Mouse (Mus musculus): ENCODE measurements around the gene Midn. TPM values are rescaled to one million over a fixed set of nuclear protein-coding genes. Genes with fewer than 3 reads are reported as not detected.

Gene Midn
- polyA plus RNA-seq, 1 experiment, result 26.1 TPM

- 15% methylated on average over 15 of the region's 15 CpGs for WGBS
- DNase-seq, result peak in 1 of 2 experiments; percentile 53
- TF ChIP-seq POLR2A (IDR thresholded peaks at IDR 0.05; ENCODE audit: borderline replicate concordance, insufficient read depth, low read length) (no peak), CTCF (IDR thresholded peaks at IDR 0.05; ENCODE audit: borderline replicate concordance, insufficient read depth, low read depth, low read length) (no peak)
- Histone ChIP-seq H3K4me3 (replicated peaks; ENCODE audit: insufficient read depth, low read depth, low read length) (no peak overlapping the region), H3K4me1 (ENCODE audit: control insufficient read depth, insufficient read depth, low read length) (peaks cover 22% of the 10 kb centered on the region), H3K27me3 (ENCODE audit: control insufficient read depth, insufficient read depth, low read length) (no peaks in the 10 kb centered on the region), H3K27ac (ENCODE audit: insufficient read depth, low read length) (peak overlapping the region; percentile 68)
Observed at GRCm38 (mm10) chr10:80152071-80152872, 4.2 kb downstream of the Midn start.

- no peak overlapping the region for H3K4me3 ChIP-seq (replicated peaks; ENCODE audit: insufficient read depth, low read depth, low read length)
- H3K27ac ChIP-seq (ENCODE audit: insufficient read depth, low read length), result peak overlapping the region; percentile 22; the same call in 1 of the 2 replicates
- peaks cover 19% of the 10 kb centered on the region for H3K4me1 ChIP-seq (ENCODE audit: control insufficient read depth, insufficient read depth, low read length)
- WGBS, result 29% methylated on average over 3 of the region's 3 CpGs
- DNase-seq, result no peak
- no peaks in the 10 kb centered on the region for H3K27me3 ChIP-seq (ENCODE audit: control insufficient read depth, insufficient read depth, low read length)
- TF ChIP-seq CTCF (IDR thresholded peaks at IDR 0.05; ENCODE audit: borderline replicate concordance, insufficient read depth, low read depth, low read length) (no peak), POLR2A (IDR thresholded peaks at IDR 0.05; ENCODE audit: borderline replicate concordance, insufficient read depth, low read length) (no peak)
Observed at GRCm38 (mm10) chr10:80152873-80153260, 4.8 kb downstream of the Midn start.

GRCm38 (mm10) chr10:80153713-80154112, 5.6 kb downstream of the Midn start:
- Histone ChIP-seq H3K27ac (ENCODE audit: insufficient read depth, low read length) (no peak overlapping the region), H3K4me3 (replicated peaks; ENCODE audit: insufficient read depth, low read depth, low read length) (no peak overlapping the region), H3K27me3 (ENCODE audit: control insufficient read depth, insufficient read depth, low read length) (no peaks in the 10 kb centered on the region), H3K4me1 (ENCODE audit: control insufficient read depth, insufficient read depth, low read length) (peaks cover 19% of the 10 kb centered on the region)
- WGBS, result 73% methylated on average over 19 of the region's 19 CpGs
- TF ChIP-seq POLR2A (IDR thresholded peaks at IDR 0.05; ENCODE audit: borderline replicate concordance, insufficient read depth, low read length) (no peak), CTCF (IDR thresholded peaks at IDR 0.05; ENCODE audit: borderline replicate concordance, insufficient read depth, low read depth, low read length) (no peak)
- no peak for DNase-seq

GRCm38 (mm10) chr10:80154384-80154783, 6.3 kb downstream of the Midn start:
- no peak overlapping the region for H3K27ac ChIP-seq (ENCODE audit: insufficient read depth, low read length)
- no peaks in the 10 kb centered on the region for H3K27me3 ChIP-seq (ENCODE audit: control insufficient read depth, insufficient read depth, low read length)
- TF ChIP-seq POLR2A (IDR thresholded peaks at IDR 0.05; ENCODE audit: borderline replicate concordance, insufficient read depth, low read length) (no peak), CTCF (IDR thresholded peaks at IDR 0.05; ENCODE audit: borderline replicate concordance, insufficient read depth, low read depth, low read length) (no peak)
- DNase-seq, result no peak
- 59% methylated on average over 7 of the region's 7 CpGs for WGBS
- no peak overlapping the region for H3K4me3 ChIP-seq (replicated peaks; ENCODE audit: insufficient read depth, low read depth, low read length)
- H3K4me1 ChIP-seq (ENCODE audit: control insufficient read depth, insufficient read depth, low read length), result peaks cover 24% of the 10 kb centered on the region

GRCm38 (mm10) chr10:80155277-80155676, 7.2 kb downstream of the Midn start:
- WGBS, result 9% methylated on average over 1 of the region's 1 CpGs
- Histone ChIP-seq H3K4me3 (replicated peaks; ENCODE audit: insufficient read depth, low read depth, low read length) (no peak overlapping the region), H3K27ac (ENCODE audit: insufficient read depth, low read length) (no peak overlapping the region), H3K4me1 (ENCODE audit: control insufficient read depth, insufficient read depth, low read length) (peaks cover 26% of the 10 kb centered on the region), H3K27me3 (ENCODE audit: control insufficient read depth, insufficient read depth, low read length) (no peaks in the 10 kb centered on the region)
- DNase-seq, result no peak
- TF ChIP-seq POLR2A (IDR thresholded peaks at IDR 0.05; ENCODE audit: borderline replicate concordance, insufficient read depth, low read length) (no peak), CTCF (IDR thresholded peaks at IDR 0.05; ENCODE audit: borderline replicate concordance, insufficient read depth, low read depth, low read length) (no peak)

GRCm38 (mm10) chr10:80156002-80156751, 8.1 kb downstream of the Midn start:
- DNase-seq, result no peak
- no peak overlapping the region for H3K27ac ChIP-seq (ENCODE audit: insufficient read depth, low read length)
- peaks cover 33% of the 10 kb centered on the region for H3K4me1 ChIP-seq (ENCODE audit: control insufficient read depth, insufficient read depth, low read length)
- no peak for TF ChIP-seq POLR2A (IDR thresholded peaks at IDR 0.05; ENCODE audit: borderline replicate concordance, insufficient read depth, low read length)
- no peak for TF ChIP-seq CTCF (IDR thresholded peaks at IDR 0.05; ENCODE audit: borderline replicate concordance, insufficient read depth, low read depth, low read length)
- H3K27me3 ChIP-seq (ENCODE audit: control insufficient read depth, insufficient read depth, low read length), result no peaks in the 10 kb centered on the region
- H3K4me3 ChIP-seq (replicated peaks; ENCODE audit: insufficient read depth, low read depth, low read length), result no peak overlapping the region
- 63% methylated on average over 29 of the region's 29 CpGs for WGBS

DNA sequence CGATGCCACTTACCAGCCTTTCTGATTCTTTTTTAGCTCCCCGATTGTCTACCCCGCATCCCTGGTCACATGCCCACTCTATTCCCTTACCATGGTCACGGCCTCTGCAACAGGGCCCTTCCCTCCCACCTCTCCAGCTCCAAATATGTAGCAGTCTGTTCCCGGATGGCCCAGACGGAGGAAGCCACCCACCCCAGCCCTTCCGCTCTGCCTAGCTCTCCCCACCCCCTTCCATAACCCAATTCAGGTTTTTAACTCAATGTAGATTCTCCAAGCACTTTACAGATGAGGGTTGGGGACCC, 8.6 kb downstream of the Midn start:
- 44% methylated on average over 7 of the region's 7 CpGs for WGBS
- Histone ChIP-seq H3K4me3 (replicated peaks; ENCODE audit: insufficient read depth, low read depth, low read length) (no peak overlapping the region), H3K27ac (ENCODE audit: insufficient read depth, low read length) (no peak overlapping the region), H3K4me1 (ENCODE audit: control insufficient read depth, insufficient read depth, low read length) (peaks cover 29% of the 10 kb centered on the region), H3K27me3 (ENCODE audit: control insufficient read depth, insufficient read depth, low read length) (no peaks in the 10 kb centered on the region)
- TF ChIP-seq CTCF (IDR thresholded peaks at IDR 0.05; ENCODE audit: borderline replicate concordance, insufficient read depth, low read depth, low read length) (no peak), POLR2A (IDR thresholded peaks at IDR 0.05; ENCODE audit: borderline replicate concordance, insufficient read depth, low read length) (no peak)
- DNase-seq, result no peak
